Mouse (Mus musculus): ENCODE data around the gene 4931428F04Rik.
A peak's percentile ranks its signal among the peaks of the same experiment; 100 is the strongest.

4931428F04Rik gene

DNA sequence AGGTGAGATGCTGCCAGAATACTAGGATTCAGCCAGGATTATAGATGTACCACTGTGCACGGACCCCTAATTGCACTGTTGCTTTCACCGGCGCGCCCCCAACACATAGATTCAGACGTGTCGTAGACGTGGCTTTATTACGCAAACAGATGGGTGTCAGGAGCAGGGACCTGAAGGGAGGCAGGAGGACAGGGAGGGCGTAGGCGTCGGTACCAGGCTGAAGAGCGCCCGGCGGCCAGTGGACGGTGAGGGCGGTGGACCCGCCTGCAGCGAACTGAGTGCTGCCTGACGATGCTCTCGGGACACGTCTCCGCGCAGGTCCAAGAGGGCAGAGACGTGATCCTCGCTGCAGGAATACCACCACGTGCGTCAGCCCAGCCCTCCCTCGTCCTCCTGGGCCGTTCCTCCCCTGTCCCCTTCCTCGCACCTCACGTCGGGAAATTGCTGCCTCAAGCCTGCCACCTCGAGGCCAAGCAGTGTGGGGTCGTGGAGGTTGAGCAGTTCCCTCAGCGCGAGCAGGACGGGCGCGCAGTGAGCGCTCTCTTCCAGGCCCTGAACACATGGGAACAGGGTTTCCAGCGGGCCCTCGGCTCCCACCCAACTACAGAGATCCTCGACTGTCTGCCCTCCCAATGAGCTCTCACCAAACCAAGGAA, at the start of gene 4931428F04Rik:
Gene 4931428F04Rik, minus strand, starts transcription at position 60 of the 656 bp plus-strand sequence.
- DNase-seq (ENCODE audit: low spot score): peak; percentile 75

DNA sequence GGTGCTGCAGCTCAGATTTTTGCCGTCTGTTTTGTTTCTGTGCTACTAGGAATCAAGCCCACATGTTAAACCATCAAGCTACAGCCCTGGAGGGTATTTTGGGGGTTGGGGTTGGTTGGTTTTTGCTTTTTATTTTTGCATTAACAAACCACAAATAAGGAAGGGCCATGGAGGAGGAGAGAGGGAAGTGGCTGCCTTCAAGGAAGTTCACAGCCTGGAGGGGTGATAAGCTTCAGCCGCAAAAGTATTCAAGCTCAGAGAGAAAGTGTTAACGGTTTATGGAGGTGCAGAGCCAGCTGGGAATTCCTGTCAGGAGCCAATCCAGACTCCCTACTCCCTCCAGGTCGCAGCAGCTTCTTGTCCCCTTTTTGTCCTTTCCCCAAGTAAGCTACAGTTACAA, 49.3 kb upstream of the 4931428F04Rik start:
- DNase-seq (ENCODE audit: low spot score): no peak

DNA sequence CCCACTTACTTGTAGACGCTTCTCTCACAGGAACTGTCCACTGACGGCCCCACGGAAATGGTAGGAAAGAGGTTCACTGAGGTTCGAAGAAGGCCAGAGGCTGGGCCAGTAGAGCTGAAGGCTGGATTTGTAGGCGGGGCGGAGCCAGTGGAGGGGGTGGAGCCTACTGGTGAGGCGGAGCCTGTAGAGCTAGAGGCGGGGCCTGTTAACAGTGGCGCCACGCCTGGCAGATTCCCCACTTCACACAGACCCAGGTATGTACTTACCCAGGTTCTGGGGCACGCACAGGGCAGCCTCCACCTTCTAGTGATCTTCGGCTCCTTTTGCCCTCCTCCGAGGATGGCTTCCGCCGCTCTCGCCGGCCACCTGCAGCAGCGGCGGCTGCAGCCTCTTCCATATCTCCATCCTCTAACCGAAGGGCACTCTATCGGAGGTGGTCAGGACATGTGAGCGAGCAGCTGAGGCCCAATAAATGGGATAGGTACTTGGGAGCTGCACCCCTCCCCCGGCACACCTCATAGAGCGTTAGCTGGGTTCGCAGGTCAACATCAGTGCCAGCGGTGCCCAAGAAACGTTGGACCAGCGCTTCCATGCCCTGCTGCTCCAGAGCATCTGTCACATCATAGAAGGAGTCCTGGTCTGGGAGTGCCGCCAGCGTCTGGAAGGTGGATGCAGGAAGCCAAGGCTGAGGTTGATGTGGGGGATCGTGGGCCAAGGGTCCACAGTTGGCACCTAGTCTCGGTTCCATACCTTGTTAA, 46.9 kb upstream of the 4931428F04Rik start:
- peak; percentile 69 for DNase-seq (ENCODE audit: low spot score)

DNA sequence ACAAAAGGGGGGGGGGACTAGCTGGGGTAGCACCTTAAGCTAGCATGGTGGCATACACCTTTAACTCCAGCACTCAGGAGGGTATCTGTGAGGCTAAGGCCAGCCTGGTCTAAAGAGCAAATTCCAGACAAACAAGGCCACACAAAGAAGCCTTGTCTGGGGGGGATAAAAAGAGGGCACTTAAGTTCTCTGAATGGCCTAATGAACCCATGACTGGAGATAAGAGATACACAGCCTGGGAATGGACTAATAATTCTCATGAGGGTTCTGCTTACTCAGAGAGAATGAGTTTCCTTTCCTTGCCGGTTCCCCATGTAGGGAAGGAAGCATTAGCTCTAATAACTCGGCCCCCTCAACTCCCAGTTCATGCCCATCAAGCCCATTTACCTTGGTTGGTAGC, 42.9 kb upstream of the 4931428F04Rik start:
- DNase-seq (ENCODE audit: low spot score): no peak

DNA sequence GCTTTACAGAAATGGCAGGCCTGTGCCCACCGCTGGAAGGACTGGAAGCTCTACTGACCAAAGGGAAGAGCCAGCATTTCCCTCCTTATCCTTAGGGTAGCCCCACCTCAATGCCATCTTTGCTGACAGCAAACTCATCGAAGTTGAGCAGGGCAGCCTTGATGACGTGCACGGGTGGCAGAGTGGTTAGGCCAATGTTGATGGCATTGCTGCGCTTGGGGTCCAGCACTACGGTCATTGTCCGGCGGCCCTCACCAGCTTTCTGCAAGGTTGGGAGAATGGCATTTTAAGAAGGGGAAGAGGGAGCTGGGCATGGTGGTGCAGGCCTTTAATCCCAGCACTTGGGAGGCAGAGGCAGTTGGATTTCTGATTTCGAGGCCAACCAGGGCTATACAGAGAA, 42.3 kb upstream of the 4931428F04Rik start:
- DNase-seq (ENCODE audit: low spot score): no peak

DNA sequence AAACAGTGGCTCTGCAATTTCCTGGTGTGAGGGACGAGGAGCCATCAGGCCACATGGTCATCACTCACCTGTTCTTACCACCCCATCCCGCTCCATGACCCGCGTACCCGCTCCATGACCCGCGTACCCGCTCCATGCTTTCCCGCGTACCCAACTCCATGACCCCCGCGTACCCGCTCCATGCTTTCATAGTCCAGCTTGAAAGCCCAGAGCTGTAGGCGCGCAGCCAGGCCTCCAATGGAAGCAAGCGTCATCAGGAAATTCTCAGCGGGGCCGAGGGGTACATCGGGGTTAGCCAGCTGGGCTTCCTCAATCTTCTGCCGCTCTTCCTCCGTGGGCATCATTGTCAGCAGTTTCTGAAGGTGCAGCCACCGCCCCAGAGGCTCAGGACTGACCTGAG, 41.8 kb upstream of the 4931428F04Rik start:
- DNase-seq (ENCODE audit: low spot score): peak; percentile 51

DNA sequence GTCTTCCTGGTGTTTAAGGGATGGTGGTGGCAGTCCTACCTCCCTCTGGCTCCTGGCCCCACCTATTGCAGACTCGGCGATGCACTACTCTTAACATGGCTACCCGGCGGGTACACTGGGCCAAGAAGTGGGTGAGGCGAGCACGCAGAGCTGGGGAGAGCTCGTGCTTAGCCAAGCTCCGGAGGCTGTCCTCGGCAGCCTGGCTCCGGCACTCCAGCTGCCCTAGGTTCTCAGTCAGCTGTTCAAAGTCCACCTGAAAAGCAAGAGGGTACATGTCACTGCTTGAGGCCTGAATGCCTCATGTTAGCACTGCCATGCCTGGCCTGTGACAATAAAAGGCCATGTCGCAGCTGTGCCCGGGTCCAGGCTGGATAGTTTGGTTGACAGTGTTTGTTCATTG, 40.7 kb upstream of the 4931428F04Rik start:
- no peak for DNase-seq (ENCODE audit: low spot score)

DNA sequence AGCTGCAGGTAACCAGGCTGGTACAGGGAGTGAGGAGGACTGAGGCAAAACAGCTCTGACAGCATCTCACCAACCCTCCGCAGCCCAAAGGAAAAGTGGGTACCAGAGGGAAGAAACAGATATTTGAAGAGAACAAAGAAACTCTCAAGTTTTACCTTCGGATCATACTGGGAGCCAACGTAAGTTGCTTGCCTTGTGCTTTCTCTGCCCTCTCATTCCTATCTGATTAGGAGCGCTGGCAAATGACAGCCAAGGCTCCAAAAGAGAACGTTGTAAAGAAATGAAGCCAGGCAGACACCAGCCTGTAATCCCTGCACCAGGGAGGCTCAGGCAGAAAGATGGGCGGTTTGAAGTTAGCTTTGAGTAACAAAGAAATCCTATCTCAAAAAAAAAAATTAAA, 37.3 kb upstream of the 4931428F04Rik start:
- DNase-seq (ENCODE audit: low spot score): no peak

DNA sequence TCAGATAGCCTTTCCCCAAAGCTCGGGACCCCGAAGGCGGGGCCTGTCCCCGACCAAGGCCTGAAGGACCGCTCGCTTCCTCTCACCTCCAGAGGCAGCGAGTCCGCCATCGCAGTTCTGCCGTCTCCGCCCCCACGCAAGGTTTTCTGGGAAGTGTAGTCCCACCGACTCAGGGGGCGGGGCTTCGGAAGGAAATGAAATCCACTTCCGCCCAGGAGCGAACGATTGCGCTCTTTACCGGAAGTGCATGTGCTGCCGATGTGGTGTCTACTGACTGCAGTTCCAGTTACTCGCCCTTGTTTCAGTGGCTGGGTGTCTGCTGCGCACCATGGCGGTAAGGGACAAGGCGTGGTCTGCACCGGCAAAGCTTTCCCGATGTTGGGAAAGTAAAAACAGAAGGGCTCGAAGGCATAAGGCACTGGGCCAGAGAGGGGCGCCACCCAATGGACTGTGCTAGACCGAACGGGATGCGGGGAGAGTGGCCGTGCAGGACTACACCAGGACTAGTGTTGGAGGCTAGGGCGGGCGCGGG, 36.5 kb upstream of the 4931428F04Rik start, which contains the start of the genes Lrrc29 and Tmem208:
Gene Lrrc29, minus strand, starts transcription at position 138 of the 532 bp plus-strand sequence.
Gene Tmem208, plus strand, starts transcription at position 214 of the 532 bp plus-strand sequence.
- DNase-seq (ENCODE audit: low spot score): peak; percentile 99

DNA sequence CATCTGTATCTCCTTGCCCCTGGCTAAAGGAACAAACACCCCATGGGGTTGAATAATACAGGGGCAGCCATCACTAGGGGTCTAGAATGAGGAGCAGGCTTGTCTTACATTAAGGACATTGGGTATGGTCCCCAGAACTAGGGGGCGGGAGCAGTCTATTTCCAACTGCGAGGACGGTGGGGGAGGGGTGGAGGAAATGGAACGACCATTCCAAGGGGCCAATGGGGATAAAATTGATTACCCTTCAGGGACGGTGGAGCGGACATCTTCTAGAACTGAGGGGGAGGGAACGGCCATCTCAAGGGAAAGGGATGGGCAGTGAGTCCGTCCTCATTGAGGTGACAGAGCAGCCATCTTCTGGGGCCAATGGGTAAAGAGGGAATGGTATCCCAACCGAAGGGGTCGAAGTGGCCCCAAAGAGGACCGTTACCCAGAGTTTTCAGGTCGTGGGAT, 36.0 kb upstream of the 4931428F04Rik start:
- peak; percentile 63 for DNase-seq (ENCODE audit: low spot score)

DNA sequence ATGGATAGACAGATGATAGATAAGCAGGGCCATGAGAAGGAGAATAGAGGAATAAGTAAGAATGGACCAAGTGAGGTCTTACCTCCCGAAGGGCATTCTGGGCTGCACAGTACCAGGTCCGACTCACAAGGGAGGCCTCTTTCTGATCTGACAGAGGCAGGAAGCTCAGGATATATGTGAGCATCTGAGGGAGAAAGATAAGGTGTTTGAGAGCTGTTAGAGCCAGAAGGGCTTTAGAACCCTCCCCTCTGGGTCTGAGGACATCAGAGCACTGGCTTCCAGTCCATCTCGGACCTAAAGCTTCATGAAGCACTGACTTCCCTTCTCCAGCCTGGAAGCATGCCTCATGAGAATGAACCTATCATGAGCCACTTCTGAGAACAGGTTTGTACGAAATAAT, 33.5 kb upstream of the 4931428F04Rik start:
- no peak for DNase-seq (ENCODE audit: low spot score)

DNA sequence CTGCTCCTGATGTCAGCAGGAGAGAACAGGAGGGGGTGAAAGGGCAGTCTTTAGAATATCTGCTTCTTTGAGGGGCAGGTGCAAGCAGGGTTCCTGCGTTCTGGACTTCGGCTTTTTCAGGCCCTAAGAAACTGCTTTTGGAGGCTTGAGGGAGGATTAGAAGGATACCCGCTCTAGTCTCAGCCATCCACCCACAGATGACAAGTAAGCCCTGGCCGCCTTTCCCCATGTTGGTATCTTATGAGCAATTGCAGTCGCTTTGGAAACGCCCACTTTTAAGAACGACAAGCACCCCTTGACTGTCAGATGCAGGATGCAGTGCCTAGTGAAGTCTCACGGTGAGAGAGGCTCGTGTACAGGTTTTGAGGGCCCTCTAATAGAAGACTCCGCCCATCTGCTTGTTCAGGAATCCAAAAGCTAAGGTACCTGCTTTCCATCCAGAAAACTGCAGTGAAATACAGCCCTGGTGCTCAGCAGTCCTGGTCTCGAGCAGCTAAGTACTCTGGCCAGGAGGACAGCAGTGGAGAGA, 29.1 kb upstream of the 4931428F04Rik start:
- no peak for DNase-seq (ENCODE audit: low spot score)

DNA sequence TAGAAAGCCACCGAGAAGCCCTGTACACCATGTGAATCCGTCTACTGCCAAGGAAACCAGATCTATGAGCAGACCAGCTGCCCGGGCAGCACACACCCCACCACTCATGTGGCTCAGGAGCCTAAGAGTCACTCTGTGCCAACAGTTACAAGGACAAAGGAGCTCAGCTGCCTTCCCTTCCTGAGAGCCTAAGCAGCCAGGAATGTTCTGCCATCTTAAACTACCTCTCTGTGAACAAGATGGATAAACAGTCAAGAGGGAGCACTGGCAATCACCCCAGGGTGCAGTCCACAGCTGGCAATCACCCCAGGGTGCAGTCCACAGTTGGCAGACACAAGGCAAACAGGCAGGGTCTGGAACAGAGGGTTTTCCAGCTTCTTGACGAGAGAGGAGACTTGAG, 28.3 kb upstream of the 4931428F04Rik start:
- DNase-seq (ENCODE audit: low spot score): no peak

DNA sequence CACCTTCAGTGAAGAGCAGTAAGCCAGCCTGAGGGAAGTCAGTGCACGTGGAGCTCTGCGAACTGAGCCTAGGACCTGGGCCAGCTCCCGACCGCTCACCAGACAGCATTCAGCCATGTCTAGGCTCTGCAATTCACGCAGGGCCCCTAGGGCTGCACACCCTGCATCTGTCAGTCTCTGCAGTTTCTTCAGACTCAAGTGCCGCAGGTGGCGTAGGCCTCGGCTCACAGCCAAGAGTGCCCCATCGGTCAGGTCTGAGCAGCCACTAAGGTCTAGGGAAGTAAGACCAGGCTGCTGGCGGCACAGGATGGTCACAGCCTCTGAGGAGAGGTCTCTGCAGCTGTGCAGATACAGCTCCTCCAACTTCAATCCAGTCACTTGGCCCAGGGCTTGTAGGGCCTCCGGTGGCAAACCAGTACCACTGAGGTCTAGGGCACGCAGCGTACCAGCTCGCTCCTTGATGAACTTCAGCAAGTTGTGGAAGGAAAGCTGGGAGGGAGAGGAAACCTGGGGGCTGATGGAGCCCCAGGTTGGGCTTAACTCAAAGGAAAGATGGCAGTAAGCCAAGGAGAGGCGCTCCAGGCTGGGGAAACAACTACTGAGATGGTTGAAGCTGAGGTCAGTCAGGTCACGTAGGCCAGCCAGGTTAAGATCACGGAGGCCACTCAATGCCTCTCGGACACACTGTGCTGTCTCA, 25.6 kb upstream of the 4931428F04Rik start:
- DNase-seq (ENCODE audit: low spot score): no peak

DNA sequence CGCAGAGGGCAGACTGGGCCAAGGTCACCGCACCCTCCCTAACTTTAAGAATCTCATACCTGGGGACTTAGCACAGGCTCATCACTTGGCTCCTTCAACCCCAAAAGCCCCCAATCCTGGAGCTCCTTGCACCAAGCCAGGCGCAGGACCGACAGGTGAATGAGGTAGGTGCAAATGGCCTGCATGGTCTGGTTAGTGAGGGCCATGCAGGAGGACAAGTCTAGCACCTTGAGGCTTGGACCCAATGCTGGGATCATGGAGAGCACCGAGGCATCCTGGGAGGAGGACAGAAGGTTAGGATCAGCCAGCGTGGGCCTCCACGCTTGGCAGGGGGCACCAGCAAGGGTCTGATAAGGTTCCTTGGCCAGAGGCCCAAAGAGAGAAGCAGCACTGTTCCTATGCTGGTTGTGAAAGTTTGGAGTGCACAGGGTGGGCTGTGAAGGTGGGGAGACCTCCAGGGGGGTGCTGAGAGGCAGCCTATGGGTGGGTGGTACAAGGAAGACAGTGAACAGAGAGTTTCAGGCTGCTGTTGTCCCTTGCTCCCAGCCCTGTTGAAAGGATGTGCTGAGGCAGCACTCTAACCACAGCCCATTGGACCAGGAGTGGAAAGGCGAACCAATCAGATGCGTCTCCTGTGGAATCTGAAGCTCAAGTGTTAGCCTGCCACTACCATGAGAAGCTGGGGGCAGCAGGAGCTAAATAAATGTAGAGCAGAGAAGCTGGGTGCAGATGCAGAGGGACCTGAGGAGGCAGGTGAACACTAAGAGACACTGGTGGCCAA, 24.1 kb upstream of the 4931428F04Rik start:
- no peak for DNase-seq (ENCODE audit: low spot score)

DNA sequence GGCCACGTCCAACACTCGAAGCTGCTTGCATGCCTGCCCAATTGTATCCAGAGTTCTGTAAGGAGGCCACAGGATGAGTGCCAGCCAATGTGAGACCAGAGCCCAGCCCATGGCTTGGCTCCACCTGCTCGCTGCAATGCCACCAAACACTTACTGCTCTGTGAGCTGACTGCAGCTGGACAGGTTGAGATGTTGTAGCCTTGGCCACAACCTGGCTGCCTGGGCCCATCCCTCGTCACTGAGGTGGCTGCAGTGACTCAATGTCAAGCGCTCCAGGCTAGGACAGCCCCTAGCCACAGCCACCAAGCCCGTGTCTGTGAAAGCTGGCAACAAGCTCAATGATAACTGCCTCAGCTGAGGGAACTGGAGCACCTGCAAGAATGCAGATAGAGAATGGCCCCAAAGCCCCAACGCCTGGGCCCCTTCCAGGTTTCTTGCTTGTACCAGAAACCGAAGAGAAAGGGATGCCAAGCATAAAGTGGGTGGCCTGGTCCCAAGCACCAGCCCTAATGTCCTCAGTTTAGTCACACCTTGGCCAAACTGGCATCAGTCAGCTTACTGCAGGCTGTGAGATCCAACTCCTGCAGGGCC, 23.3 kb upstream of the 4931428F04Rik start:
- DNase-seq (ENCODE audit: low spot score): no peak

DNA sequence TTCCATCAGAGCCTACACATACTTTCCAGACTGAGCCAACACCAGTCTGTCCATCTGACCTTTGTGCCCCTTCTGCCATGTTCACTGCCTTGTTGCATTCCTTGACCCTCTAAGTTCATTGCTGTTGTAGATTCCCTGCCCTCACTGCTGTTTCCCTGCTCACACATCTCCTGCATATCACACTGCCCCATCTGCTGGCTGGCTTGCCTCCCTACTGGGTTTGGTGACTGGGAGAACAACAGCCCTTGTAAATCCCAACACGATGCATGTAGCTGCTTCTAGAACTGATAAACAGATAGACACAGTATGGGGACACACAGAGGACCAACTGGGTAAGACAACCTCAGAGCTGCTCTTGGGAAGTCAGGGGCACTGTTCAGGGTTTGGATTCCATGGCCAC, 22.1 kb upstream of the 4931428F04Rik start:
- DNase-seq (ENCODE audit: low spot score): no peak

DNA sequence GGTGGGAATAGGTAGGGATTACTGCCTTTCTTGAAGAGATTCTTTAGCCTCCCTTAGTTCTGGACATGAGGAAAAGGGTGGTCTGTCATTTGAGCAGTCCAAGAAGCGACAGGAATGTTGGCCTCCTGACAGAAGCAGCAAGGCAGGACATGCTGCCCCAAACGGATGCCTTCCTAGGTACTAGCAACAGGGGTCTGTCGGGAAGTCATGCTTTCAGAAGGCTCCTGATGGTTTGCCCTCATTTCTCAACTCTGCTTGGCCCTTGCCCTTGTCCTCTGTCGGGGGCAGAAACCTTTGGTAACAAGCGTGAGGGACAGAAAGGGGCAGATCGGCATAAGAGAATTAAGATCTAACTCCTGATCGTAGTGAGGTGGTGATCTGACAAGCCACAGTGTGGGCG, 20.5 kb upstream of the 4931428F04Rik start:
- no peak for DNase-seq (ENCODE audit: low spot score)

DNA sequence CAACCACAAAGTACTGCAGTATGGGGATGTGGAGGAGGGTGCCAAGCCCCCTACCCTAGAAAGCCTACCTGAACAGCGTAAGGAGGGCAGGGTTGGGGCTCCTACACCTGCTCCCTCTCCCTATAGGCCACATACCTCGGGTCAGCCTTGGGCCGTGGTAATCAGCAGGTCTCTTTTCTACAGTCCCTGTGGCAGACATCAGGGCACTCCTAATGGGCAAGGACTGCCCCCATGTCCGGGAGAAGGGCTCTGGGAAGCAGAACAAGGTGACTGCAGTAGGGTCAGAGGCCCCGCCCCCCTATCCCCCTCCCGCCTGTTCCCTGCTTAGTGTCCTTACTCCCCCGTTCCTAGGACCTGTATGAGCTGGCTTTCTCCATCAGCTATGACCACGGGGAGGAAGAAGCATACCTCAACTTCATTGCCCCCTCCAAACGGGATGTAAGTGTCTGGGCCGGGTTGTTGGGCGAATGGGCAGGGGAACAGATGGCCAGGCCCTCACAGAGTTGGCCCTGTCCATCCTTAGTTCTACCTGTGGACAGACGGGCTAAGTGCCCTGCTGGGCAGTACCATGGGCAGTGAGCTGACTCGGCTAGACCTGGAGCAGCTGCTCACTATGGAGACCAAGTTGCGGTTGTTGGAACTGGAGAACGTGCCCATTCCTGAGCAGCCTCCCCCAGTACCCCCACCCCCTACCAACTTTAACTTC, 19.6 kb upstream of the 4931428F04Rik start:
- no peak for DNase-seq (ENCODE audit: low spot score)

DNA sequence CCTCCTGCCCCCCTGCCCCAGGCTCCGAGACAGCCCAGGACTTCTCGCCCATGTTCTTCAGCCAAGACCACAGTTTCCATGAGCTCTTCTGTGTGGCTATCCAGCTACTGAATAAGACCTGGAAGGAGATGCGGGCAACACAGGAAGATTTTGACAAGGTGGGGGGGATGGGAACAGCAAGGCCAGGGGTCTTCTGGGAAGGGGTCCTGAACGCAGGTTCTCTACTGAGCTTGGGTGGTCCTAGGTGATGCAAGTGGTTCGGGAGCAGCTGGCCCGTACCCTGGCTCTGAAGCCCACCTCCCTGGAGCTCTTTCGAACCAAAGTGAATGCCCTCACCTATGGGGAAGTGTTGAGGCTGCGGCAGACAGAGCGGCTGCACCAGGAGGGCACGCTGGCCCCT, 18.8 kb upstream of the 4931428F04Rik start:
- DNase-seq (ENCODE audit: low spot score): no peak

Data from testis, postnatal 10 days (tissue).